In the genomic region with DNA sequence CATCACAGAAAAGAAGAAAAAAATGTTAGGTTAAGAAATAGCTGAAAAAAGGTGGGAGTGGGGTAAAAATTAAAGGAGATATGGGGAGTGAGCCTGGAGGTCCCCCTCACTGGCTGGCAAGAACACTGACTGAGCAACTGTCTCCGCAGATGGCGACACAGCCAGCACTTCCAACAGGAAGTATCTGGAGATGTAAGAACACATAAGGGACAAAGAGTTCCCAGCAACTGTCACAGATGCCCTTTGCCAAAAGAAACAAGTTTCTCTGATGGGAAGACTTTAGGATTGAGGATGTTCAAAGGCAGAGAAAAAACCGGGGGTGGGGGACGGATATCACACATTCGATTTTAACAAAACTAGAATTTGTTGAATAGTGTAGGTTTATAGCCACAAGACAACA, we compare ENCODE assay signal across 17 mouse cellular contexts.
DNase-seq lines count a peak whose midpoint lies in the region; ATAC-seq and TF ChIP-seq lines count a peak whose summit lies in the region.
"Had no signal": no experiment of that assay in that cellular context is flagged by ENCODE, and none has a peak within 500 bp of the region (broad histone marks: within the 10 kb centered on the region; RNA-seq: fewer than 3 reads in every experiment).

No protein-coding gene starts in this region.

- H3K27me3 ChIP-seq in forebrain, postnatal 0 days (ENCODE audit: insufficient read depth, low read length): no peaks in the 10 kb centered on the region
- H3K27me3 ChIP-seq in forebrain, embryonic 11.5 days (ENCODE audit: control insufficient read depth, insufficient read depth, low read length): no peaks in the 10 kb centered on the region
- H3K27me3 ChIP-seq in liver, postnatal 0 days (ENCODE audit: insufficient read depth, low read length): no peaks in the 10 kb centered on the region
- H3K27me3 ChIP-seq in heart, embryonic 16.5 days (ENCODE audit: control insufficient read depth, insufficient read depth, low read length): no peaks in the 10 kb centered on the region
- H3K27me3 ChIP-seq: CH12.LX; embryonic facial prominence, embryonic 15.5 days; intestine, embryonic 15.5 days; limb, embryonic 12.5 days; lung, embryonic 15.5 days; midbrain, embryonic 15.5 days; neural tube, embryonic 13.5 days had no signal

- no peaks in the 10 kb centered on the region for H3K36me3 ChIP-seq in forebrain, postnatal 0 days (ENCODE audit: insufficient read depth)
- H3K36me3 ChIP-seq in forebrain, embryonic 11.5 days (ENCODE audit: control insufficient read depth, insufficient read depth, low read length): no peaks in the 10 kb centered on the region
- no peaks in the 10 kb centered on the region for H3K36me3 ChIP-seq in liver, postnatal 0 days (replicated peaks; ENCODE audit: insufficient read depth, low read length)
- no peaks in the 10 kb centered on the region for H3K36me3 ChIP-seq in heart, embryonic 16.5 days (ENCODE audit: control insufficient read depth, insufficient read depth)
- H3K36me3 ChIP-seq: embryonic facial prominence, embryonic 15.5 days; intestine, embryonic 15.5 days; limb, embryonic 12.5 days; lung, embryonic 15.5 days; midbrain, embryonic 15.5 days; neural tube, embryonic 13.5 days had no signal

- ATAC-seq in forebrain, postnatal 0 days: peak; percentile 88
- ATAC-seq in forebrain, embryonic 11.5 days (replicated peaks; ENCODE audit: low FRiP score): no peak
- ATAC-seq in liver, postnatal 0 days: no peak
- ATAC-seq in heart, embryonic 16.5 days (replicated peaks; ENCODE audit: extremely low read depth, insufficient read depth, low FRiP score): peak; percentile 77; the same call in 1 of the 2 replicates
- ATAC-seq: intestine, embryonic 15.5 days; midbrain, embryonic 15.5 days had no signal

- H3K4me2 ChIP-seq in forebrain, postnatal 0 days (ENCODE audit: low read depth): no peak overlapping the region
- no peak overlapping the region for H3K4me2 ChIP-seq in forebrain, embryonic 11.5 days (ENCODE audit: low read depth, low read length, severe bottlenecking)
- no peak overlapping the region for H3K4me2 ChIP-seq in liver, postnatal 0 days (ENCODE audit: low read depth, low read length)
- H3K4me2 ChIP-seq in heart, embryonic 16.5 days (ENCODE audit: low read depth, low read length): no peak overlapping the region
- H3K4me2 ChIP-seq: embryonic facial prominence, embryonic 15.5 days; intestine, embryonic 15.5 days; limb, embryonic 12.5 days; lung, embryonic 15.5 days; midbrain, embryonic 15.5 days; neural tube, embryonic 13.5 days had no signal

- 0 out of 2 replicates have a peak overlapping the region, but pooled peaks have one; percentile 35 for H3K27ac ChIP-seq in forebrain, postnatal 0 days (ENCODE audit: low read depth, low read length)
- H3K27ac ChIP-seq in forebrain, embryonic 11.5 days (ENCODE audit: low read depth, low read length): no peak overlapping the region
- H3K27ac ChIP-seq in liver, postnatal 0 days (ENCODE audit: low read depth): no peak overlapping the region
- no peak overlapping the region for H3K27ac ChIP-seq in heart, embryonic 16.5 days (ENCODE audit: low read length)
- H3K27ac ChIP-seq: embryonic facial prominence, embryonic 15.5 days; intestine, embryonic 15.5 days; limb, embryonic 12.5 days; lung, embryonic 15.5 days; midbrain, embryonic 15.5 days; neural tube, embryonic 13.5 days had no signal

- 68% methylated on average over 5 of the region's 5 CpGs for WGBS in forebrain, postnatal 0 days
- WGBS in forebrain, embryonic 11.5 days: 93% methylated on average over 5 of the region's 5 CpGs
- WGBS in liver, postnatal 0 days (ENCODE audit: insufficient replicate concordance): 74% methylated on average over 5 of the region's 5 CpGs
- WGBS in heart, embryonic 16.5 days: 67% methylated on average over 5 of the region's 5 CpGs

- DNase-seq in forebrain, postnatal 0 days: peak; percentile 79
- DNase-seq in forebrain, embryonic 11.5 days (ENCODE audit: low spot score): no peak
- no peak for DNase-seq in liver, postnatal 0 days
- no peak for DNase-seq in liver
- peak; percentile 68 to 84 for DNase-seq in layer of hippocampus, postnatal 14 days (ENCODE audit: low spot score in 2 of 2)
- DNase-seq in spleen, postnatal 14 days (ENCODE audit: low spot score in 2 of 2): no peak
- DNase-seq: adrenal gland, adult 8-10 months; cerebellum, adult 9-10 months; thymus, postnatal 36 days had no signal

- H3K4me3 ChIP-seq in forebrain, postnatal 0 days (ENCODE audit: low read depth, low read length): no peak overlapping the region
- no peak overlapping the region for H3K4me3 ChIP-seq in forebrain, embryonic 11.5 days (ENCODE audit: low read depth, low read length)
- no peak overlapping the region for H3K4me3 ChIP-seq in liver, postnatal 0 days (ENCODE audit: low read depth, low read length)
- H3K4me3 ChIP-seq in heart, embryonic 16.5 days (ENCODE audit: low read length): no peak overlapping the region
- H3K4me3 ChIP-seq: embryonic facial prominence, embryonic 15.5 days; intestine, embryonic 15.5 days; limb, embryonic 12.5 days; lung, embryonic 15.5 days; midbrain, embryonic 15.5 days; neural tube, embryonic 13.5 days had no signal

- no peak overlapping the region for H3K9ac ChIP-seq in forebrain, postnatal 0 days
- H3K9ac ChIP-seq in forebrain, embryonic 11.5 days (ENCODE audit: low read length): no peak overlapping the region
- no peak overlapping the region for H3K9ac ChIP-seq in liver, postnatal 0 days (replicated peaks)
- H3K9ac ChIP-seq in heart, embryonic 16.5 days (ENCODE audit: low read length): no peak overlapping the region
- H3K9ac ChIP-seq: embryonic facial prominence, embryonic 15.5 days; intestine, embryonic 15.5 days; limb, embryonic 12.5 days; lung, embryonic 15.5 days; midbrain, embryonic 15.5 days; neural tube, embryonic 13.5 days had no signal

- 0 out of 2 replicates have a peak, but pooled peaks have one; percentile 45 for TF ChIP-seq EP300 in liver, postnatal 0 days (IDR thresholded peaks at IDR 0.05; ENCODE audit: low read depth)

- no peaks in the 10 kb centered on the region for H3K9me3 ChIP-seq in forebrain, postnatal 0 days (ENCODE audit: low read length)
- H3K9me3 ChIP-seq in forebrain, embryonic 11.5 days (ENCODE audit: control insufficient read depth, low read length): no peaks in the 10 kb centered on the region
- H3K9me3 ChIP-seq in liver, postnatal 0 days (ENCODE audit: low read length): no peaks in the 10 kb centered on the region
- H3K9me3 ChIP-seq in heart, embryonic 16.5 days (replicated peaks; ENCODE audit: control insufficient read depth, low read length): no peaks in the 10 kb centered on the region
- H3K9me3 ChIP-seq: embryonic facial prominence, embryonic 15.5 days; intestine, embryonic 15.5 days; limb, embryonic 12.5 days; lung, embryonic 15.5 days; midbrain, embryonic 15.5 days; neural tube, embryonic 13.5 days had no signal

- H3K4me1 ChIP-seq in forebrain, postnatal 0 days (ENCODE audit: insufficient read depth): no peaks in the 10 kb centered on the region
- no peaks in the 10 kb centered on the region for H3K4me1 ChIP-seq in forebrain, embryonic 11.5 days (replicated peaks; ENCODE audit: control insufficient read depth, insufficient read depth, low read length)
- no peaks in the 10 kb centered on the region for H3K4me1 ChIP-seq in liver, postnatal 0 days (ENCODE audit: insufficient read depth)
- no peaks in the 10 kb centered on the region for H3K4me1 ChIP-seq in heart, embryonic 16.5 days (ENCODE audit: control insufficient read depth, insufficient read depth, low read length)
- H3K4me1 ChIP-seq: intestine, embryonic 15.5 days; midbrain, embryonic 15.5 days; neural tube, embryonic 13.5 days had no signal

- TF ChIP-seq CTCF in forebrain, postnatal 0 days (IDR thresholded peaks at IDR 0.05; ENCODE audit: low read depth): no peak
- no peak for TF ChIP-seq CTCF in liver, postnatal 0 days (IDR thresholded peaks at IDR 0.05; ENCODE audit: low read depth)

Comparison
In these comparisons a context has a peak if more than half of its experiments do, and no peak if none do; other contexts are left out.
1. ATAC-seq: peak in forebrain, postnatal 0 days (single experiment) and heart, embryonic 16.5 days (single experiment); none in forebrain, embryonic 11.5 days (single experiment) and liver, postnatal 0 days (single experiment).
2. DNase-seq: peak in forebrain, postnatal 0 days (single experiment) and layer of hippocampus, postnatal 14 days (2 of 2); none in forebrain, embryonic 11.5 days (single experiment), liver, postnatal 0 days (single experiment), liver (single experiment) and spleen, postnatal 14 days (0 of 2).